Mouse (Mus musculus) layer of hippocampus, adult 9-11 months (tissue): ENCODE results near the gene Gm1113.

Experiments
- DNase-seq: peaks from one replicate; pipeline ENCODE4 v3.0.0; 2022

Gene Gm1113

GRCm38 (mm10) chr9:35474104-35474724, 43.9 kb downstream of the Gm1113 start:
- no peak for DNase-seq

- DNase-seq = no peak
These were observed 49.2 kb downstream of the Gm1113 start for GRCm38 (mm10) chr9:35468913-35469312.

- no peak for DNase-seq
These were observed 50.7 kb downstream of the Gm1113 start for GRCm38 (mm10) chr9:35467264-35467817.

GRCm38 (mm10) chr9:35459594-35459993, 58.5 kb downstream of the Gm1113 start:
- DNase-seq = no peak
